Mouse (Mus musculus) G1E (cell line): ENCODE results near the gene Wdr83.

Experiments
- CTCF ChIP-seq: IDR thresholded peaks from 2 replicates; pipeline ENCODE4 v1.5.1; 2012; ENCODE audit warnings: low read depth, low read length, inconsistent platforms, mixed read lengths
- GATA1 ChIP-seq: IDR thresholded peaks from 2 replicates; pipeline ENCODE4 v1.6.1; 2012; ENCODE audit warnings: borderline replicate concordance, low read length, inconsistent platforms, mixed read lengths
- POLR2AphosphoS5 ChIP-seq: IDR thresholded peaks from 2 replicates; pipeline ENCODE4 v1.6.1; 2012; ENCODE audit warnings: low read depth, low read length, inconsistent platforms; ENCODE audit not compliant: insufficient replicate concordance
- TAL1 ChIP-seq: conservative IDR thresholded peaks from 2 replicates; pipeline ENCODE4 v1.6.1; 2012; ENCODE audit warnings: low read depth, low read length, inconsistent platforms, mixed read lengths

- no peak for TF ChIP-seq CTCF
- no peak for TF ChIP-seq GATA1
- TF ChIP-seq POLR2AphosphoS5, result no peak; the same call in 1 of the 2 replicates
- TF ChIP-seq TAL1, result no peak
These were observed 43.2 kb downstream of the Wdr83 start for GRCm38 (mm10) chr8:85037681-85038531.
